Mouse (Mus musculus): ENCODE data around the gene Lzic. TPM values are rescaled to one million over a fixed set of nuclear protein-coding genes. Genes with fewer than 3 reads are reported as not detected.

Lzic gene
- total RNA-seq, 2 experiments from 2014 or later, result 40.1 to 42.1 TPM

- DNase-seq, result no peak
Measured at GRCm38 (mm10) chr4:149526330-149526729, 41.3 kb downstream of the Lzic start.

GRCm38 (mm10) chr4:149527621-149528354 is 42.8 kb downstream of the Lzic start:
- DNase-seq, result no peak

GRCm38 (mm10) chr4:149529691-149530090 is 44.7 kb downstream of the Lzic start:
- no peak for DNase-seq

- DNase-seq, result peak; percentile 42
Measured at GRCm38 (mm10) chr4:149539441-149539840, 54.4 kb downstream of the Lzic start.

GRCm38 (mm10) chr4:149541935-149542334 is 56.9 kb downstream of the Lzic start:
- DNase-seq, result no peak

GRCm38 (mm10) chr4:149542431-149542830 is 57.4 kb downstream of the Lzic start:
- DNase-seq, result no peak

- peak; percentile 92 for DNase-seq
Measured at GRCm38 (mm10) chr4:149542927-149543553, 58.0 kb downstream of the Lzic start.

GRCm38 (mm10) chr4:149544892-149545291 is 59.9 kb downstream of the Lzic start:
- DNase-seq, result no peak

Small RNAs within 50 kb of the gene (microRNA-seq; reads per million reads assigned to microRNA genes)
- not detected for gene Mir5616

Other genes starting within 250 kb of the Lzic start
- 100 to 1,000 TPM; 105 to 154 TPM for gene Kif1b, start 177.5 kb upstream of the Lzic start, total RNA-seq (2021)
- gene Ube4b, start 58.5 kb upstream of the Lzic start, total RNA-seq (2021), result 10 to 100 TPM; 73.0 to 80.0 TPM
- gene Rbp7, start 30.3 kb upstream of the Lzic start, total RNA-seq (2021), result 100 to 1,000 TPM in 1 of 2 experiments, 10 to 100 TPM in 1; 56.2 to 118 TPM
- gene Tmem274, start 7.9 kb upstream of the Lzic start, total RNA-seq (2021), result not detected
- 10 to 100 TPM; 15.2 TPM for gene Nmnat1, start within 50 bp of the Lzic start, total RNA-seq (2021)
- gene Ctnnbip1, start 33.0 kb downstream of the Lzic start, total RNA-seq (2021), result 10 to 100 TPM; 39.5 to 42.0 TPM
- 10 to 100 TPM; 72.7 to 95.7 TPM for gene Clstn1, start 101.2 kb downstream of the Lzic start, total RNA-seq (2021)
- 10 to 100 TPM in 1 of 2 experiments, 1 to 10 TPM in 1; 7.5 to 12.1 TPM for gene Pik3cd, start 217.3 kb downstream of the Lzic start, total RNA-seq (2021)